Mouse (Mus musculus): ENCODE results near the gene Cbfa2t2.

- no peak for TF ChIP-seq GATA1 (IDR thresholded peaks at IDR 0.05; ENCODE audit: borderline replicate concordance, low read length)
- TF ChIP-seq FLI1 (IDR thresholded peaks at IDR 0.05; ENCODE audit: low read length), result no peak
These were observed 133.6 kb downstream of the Cbfa2t2 start, which contains the start of gene E2f1 for GRCm38 (mm10) chr2:154569836-154570286.
